Mouse (Mus musculus) Patski (cell line): Measurements from ENCODE around the gene Miox. TPM values are rescaled to one million over a fixed set of nuclear protein-coding genes. Genes with fewer than 3 reads are reported as not detected.

ENCODE experiments used
- ATAC-seq: fragments of 100-300 bp; one replicate; pipeline ENCODE4 v1.8.0; 2021
- CTCF ChIA-PET: fragments of 350-600 bp; sonication (Branson Sonifier 250); formaldehyde crosslinking; loops from one replicate; lab custom pipeline; 2022; ENCODE audit warnings: inconsistent platforms; lab: Charles Lee
- POLR2A ChIA-PET: fragments of 350-600 bp; sonication (Branson Sonifier 250); formaldehyde crosslinking; loops from one replicate; lab custom pipeline; 2022; ENCODE audit warnings: antibody characterized with exemption, inconsistent platforms; lab: Charles Lee
- DNase-seq: peaks from one replicate; pipeline ENCODE4 v3.0.0-alpha.2; 2011; ENCODE audit warnings: low read depth, low spot score
- H3K27me3 ChIP-seq: fragments of 371-371 bp; one replicate; pipeline ENCODE4 v1.5.1; 2021
- CTCF ChIP-seq: fragments of 100-300 bp; IDR thresholded peaks from one replicate; pipeline ENCODE4 v1.5.1; 2021
- in situ Hi-C: fragments of 300-500 bp; cut with MboI; formaldehyde crosslinking; loops from 3 replicates; pipeline ENCODE4 v1.11.1; 2018; ENCODE audit warnings: low pct_unique_long_range_greater_than_20kb, mixed read lengths
- polyA plus RNA-seq: library from polyadenylated mRNA; unstranded; gene quantifications from one replicate; pipeline ENCODE4 v1.2.3, GENCODE M21; 2021

Gene Miox
- polyA plus RNA-seq, 1 experiment from 2014 or later, result not detected

DNA sequence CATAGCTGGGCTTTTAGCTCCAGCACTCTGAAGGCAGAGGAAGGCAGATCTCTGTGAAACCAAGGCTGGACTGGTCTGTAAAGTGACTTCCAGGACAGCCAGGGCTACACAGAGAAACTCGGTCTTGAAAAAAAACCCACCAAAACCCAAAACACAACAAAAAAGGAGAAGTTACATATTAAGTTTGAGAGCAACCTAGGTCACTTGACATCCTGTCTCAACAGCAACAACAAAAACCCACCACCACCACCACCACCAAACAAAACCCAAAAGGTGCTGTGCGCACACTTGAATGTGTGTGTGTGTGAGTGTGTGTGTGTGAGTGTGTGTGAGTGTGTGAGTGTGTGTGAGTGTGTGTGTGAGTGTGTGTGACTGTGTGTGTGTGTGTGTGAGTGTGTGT is 5.5 kb downstream of the Miox start:
- peaks cover 17% of the 10 kb centered on the region for H3K27me3 ChIP-seq
- no peak for DNase-seq
- in situ Hi-C loops, result no loop called here
- no peak for ATAC-seq
- TF ChIP-seq CTCF, result no peak
- POLR2A ChIA-PET, result no interaction called here
- CTCF ChIA-PET, result interaction anchor here (1.3 kb wide), 1 partner anchor 25 kb away, joined by 4 read pairs; the partner anchor contains the start of gene Sbf1

DNA sequence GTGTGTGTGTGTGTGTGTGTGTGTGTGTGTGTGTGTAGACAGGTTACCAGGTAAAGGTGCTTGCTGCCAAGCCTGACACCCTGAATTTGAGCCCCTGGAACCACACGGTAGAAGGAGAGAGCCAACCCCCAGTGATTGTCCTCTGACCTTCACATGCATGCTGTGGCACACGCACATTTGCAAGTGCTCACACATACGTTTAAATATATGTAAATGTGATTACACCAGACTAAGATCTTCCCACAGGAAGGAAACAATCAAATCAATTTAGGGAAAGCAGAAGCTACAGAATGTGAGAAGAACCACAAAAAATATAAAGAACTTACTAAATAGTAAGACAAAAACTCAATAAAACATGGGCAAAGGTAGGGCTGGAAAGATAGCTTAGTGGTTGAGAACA is 5.9 kb downstream of the Miox start:
- ATAC-seq (no peak), DNase-seq (no peak)
- ChIA-PET POLR2A (no interaction called here), CTCF (no interaction called here)
- no peak for TF ChIP-seq CTCF
- in situ Hi-C loops, result no loop called here
- peaks cover 17% of the 10 kb centered on the region for H3K27me3 ChIP-seq

DNA sequence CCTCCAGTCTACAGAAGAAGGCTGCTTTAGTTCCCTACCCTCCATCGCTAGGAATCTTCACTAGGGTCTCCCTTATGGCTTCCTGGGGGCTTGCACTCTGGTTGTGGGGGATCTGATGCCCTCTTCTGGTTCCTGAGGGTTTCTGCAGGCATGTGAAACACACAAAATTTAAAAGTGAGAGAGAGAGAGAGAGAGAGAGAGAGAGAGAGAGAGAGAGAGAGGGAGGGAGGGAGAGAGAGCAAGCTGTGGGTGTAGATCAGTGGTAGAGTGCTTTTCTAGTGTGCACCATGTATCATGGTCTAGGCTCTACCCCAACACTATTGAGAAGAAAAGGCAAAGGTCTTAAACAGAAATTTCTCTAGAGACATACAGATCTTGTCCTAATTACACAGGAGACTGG is 7.5 kb downstream of the Miox start:
- ATAC-seq, result no peak
- no peak for TF ChIP-seq CTCF
- peaks cover 17% of the 10 kb centered on the region for H3K27me3 ChIP-seq
- ChIA-PET POLR2A (no interaction called here), CTCF (interaction anchor here (1.6 kb wide), 1 partner anchor 27 kb away, joined by 3 read pairs; no protein-coding TSS in a partner anchor)
- in situ Hi-C loops, result no loop called here
- no peak for DNase-seq

DNA sequence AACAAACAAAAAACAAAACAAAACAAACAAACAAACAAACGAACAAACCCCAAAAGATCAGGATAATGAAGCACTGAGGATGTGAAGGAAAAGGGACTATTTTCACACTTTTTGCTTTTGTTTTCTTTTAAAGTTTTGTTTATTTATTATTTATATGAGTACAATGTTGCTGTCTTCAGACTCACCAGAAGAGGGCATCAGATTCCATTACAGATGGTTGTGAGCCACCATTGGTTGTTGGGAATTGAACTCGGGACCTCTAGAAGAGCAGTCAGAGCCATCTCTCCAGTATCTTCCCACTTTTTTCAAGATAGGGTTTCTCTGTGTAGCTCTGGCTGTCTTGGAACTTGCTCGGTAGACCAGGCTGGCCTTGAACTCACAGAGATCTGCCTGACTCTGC is 9.1 kb downstream of the Miox start:
- in situ Hi-C loops, result no loop called here
- no peak for TF ChIP-seq CTCF
- POLR2A ChIA-PET, result no interaction called here
- H3K27me3 ChIP-seq, result peaks cover 11% of the 10 kb centered on the region
- no peak for ATAC-seq
- CTCF ChIA-PET, result interaction anchor here (1.1 kb wide), 1 partner anchor 9 kb away, joined by 5 read pairs; the partner anchor contains the start of gene Miox
- no peak for DNase-seq

DNA sequence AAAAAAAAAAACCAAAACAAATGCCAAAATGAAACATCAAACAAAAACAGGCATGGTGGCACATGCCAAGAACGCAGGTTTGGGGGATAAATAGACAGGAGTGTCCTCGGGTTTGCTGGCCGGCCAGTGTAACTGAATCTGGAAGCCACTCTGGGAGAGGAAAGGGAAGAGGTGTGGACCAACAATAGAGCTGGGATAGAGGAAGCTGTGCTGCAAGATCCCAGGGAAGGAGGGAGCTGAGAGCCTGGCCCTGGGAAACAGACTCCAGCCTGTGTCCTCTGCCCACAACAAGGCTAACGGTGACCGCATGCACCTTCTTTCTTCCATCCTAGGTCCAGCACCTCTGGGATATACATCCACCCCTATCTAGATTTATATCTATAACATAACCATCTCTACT is 16.2 kb downstream of the Miox start:
- POLR2A ChIA-PET, result interaction anchor here (0.5 kb wide), 1 partner anchor 127 kb away, joined by 3 read pairs; no protein-coding TSS in a partner anchor

DNA sequence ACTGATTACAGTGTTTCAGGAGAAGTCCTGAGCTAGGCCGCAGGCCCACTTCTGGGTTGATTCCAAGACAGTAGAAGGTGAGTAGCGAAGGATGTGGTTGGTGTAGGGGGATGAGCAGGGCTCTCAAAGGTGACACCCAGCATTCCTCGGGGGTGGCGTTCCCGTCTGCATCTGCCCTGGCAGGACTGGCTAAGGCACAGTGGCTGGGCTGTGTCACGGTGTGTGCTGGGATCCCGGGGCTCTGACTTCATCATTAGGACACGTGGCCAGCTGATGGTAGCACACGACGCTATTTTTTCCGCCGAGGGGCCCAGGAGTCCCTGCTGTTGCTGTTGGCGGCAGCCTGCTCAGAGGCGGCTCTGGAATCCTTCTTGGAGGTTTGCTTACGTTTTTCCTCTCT is 17.1 kb downstream of the Miox start:
- ATAC-seq (no peak), DNase-seq (no peak)
- no peaks in the 10 kb centered on the region for H3K27me3 ChIP-seq
- no peak for TF ChIP-seq CTCF
- ChIA-PET CTCF (interaction anchor here (1.6 kb wide), 1 partner anchor 22 kb away, joined by 4 read pairs; the partner anchor contains the start of gene Sco2), POLR2A (no interaction called here)
- in situ Hi-C loops, result no loop called here

More for the DNA sequence above, 16.2 kb downstream of the Miox start:
- no peaks in the 10 kb centered on the region for H3K27me3 ChIP-seq
- no peak for TF ChIP-seq CTCF
- CTCF ChIA-PET, result interaction anchor here (1.6 kb wide), 1 partner anchor 23 kb away, joined by 4 read pairs; the partner anchor contains the start of gene Sco2
- in situ Hi-C loops, result no loop called here
- no peak for ATAC-seq
- no peak for DNase-seq

DNA sequence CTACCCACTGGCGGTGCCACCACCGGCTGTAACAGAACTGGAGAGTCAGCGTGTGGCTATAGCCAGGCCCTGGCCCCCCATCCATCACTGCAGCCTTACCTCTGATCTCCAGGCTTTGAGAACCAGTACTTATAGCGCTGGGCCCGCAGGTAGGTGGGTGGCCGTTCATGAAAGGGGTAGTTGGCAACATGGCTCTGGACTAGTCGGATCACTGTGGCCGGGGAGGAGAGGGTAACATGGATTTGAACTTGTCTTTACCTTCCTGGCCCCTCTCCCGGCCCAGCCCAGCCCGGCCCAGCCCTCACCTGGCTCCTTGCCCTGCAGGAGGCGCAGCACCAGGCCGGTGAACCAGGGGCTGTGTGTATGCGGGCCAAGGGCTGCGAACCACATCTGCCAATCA is 17.9 kb downstream of the Miox start:
- no peak for TF ChIP-seq CTCF
- DNase-seq, result no peak

DNA sequence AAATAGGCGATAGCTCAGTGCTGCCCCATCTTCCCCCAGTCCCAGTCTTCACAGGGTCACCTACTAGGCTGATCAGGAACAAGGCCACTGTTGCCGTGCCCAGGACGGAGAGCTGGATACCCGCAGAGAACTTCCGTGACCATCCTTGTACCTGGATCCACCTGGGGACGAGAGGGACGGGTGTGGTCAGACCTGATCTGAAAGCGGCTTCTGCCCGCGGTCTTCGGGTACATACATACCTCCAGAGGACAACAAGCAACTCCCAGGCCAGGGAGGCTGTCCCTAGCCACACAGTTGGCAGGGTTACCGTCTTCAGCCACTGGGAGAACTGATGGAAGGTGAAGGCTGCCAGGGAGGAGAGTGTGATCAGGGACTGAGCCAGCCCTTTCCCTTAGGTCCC is 18.6 kb downstream of the Miox start:
- in situ Hi-C loops, result no loop called here
- TF ChIP-seq CTCF, result no peak
- ChIA-PET POLR2A (no interaction called here), CTCF (no interaction called here)
- no peak for ATAC-seq
- no peaks in the 10 kb centered on the region for H3K27me3 ChIP-seq
- no peak for DNase-seq

More for the DNA sequence above, 17.9 kb downstream of the Miox start:
- ChIA-PET CTCF (no interaction called here), POLR2A (no interaction called here)
- no peaks in the 10 kb centered on the region for H3K27me3 ChIP-seq
- ATAC-seq, result no peak
- in situ Hi-C loops, result no loop called here

DNA sequence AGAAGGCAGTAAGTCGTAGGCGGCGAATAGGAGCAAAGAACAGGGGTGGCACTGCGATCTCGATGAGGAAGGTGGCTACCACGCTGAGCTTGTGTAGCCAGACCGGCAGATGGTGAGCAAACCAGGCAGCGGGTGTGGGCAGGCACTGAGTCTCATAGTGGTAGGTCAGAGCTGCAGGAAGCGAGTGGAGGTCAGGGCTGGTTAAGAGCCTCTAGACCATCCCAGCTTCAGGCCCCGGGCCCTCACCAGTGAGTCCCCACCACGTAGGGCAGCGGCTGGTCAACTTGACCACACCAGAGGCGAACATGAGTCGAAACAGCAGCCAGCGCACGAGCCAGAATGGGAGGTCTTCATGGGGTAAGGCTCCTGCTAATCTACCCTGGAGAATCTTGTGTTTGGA is 19.6 kb downstream of the Miox start:
- in situ Hi-C loops, result no loop called here
- H3K27me3 ChIP-seq, result no peaks in the 10 kb centered on the region
- POLR2A ChIA-PET, result no interaction called here
- ATAC-seq (no peak), DNase-seq (no peak)
- TF ChIP-seq CTCF, result no peak
- CTCF ChIA-PET, result no interaction called here

DNA sequence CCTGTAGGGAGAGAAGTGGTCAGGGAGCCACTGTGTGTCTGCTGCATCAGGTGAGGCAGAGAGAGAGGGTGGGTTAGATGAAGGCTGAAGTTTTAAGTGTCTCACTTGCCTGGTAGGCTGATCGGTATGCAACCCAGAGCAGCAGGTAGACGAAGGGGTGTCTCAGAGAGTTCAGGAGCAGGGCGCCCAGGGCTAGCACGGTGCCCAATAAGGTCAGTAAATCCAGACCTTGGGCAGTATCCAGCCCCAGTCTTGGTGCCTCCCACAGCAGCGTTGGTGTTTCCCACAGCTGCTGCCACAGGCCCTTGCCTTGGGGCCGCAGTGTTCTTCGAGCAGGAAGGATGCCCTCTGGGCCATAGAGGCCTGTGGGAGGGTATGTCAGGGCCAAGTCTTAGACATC is 20.3 kb downstream of the Miox start:
- in situ Hi-C loops, result no loop called here
- DNase-seq (no peak), ATAC-seq (no peak)
- ChIA-PET POLR2A (no interaction called here), CTCF (no interaction called here)
- no peak for TF ChIP-seq CTCF
- H3K27me3 ChIP-seq, result no peaks in the 10 kb centered on the region

DNA sequence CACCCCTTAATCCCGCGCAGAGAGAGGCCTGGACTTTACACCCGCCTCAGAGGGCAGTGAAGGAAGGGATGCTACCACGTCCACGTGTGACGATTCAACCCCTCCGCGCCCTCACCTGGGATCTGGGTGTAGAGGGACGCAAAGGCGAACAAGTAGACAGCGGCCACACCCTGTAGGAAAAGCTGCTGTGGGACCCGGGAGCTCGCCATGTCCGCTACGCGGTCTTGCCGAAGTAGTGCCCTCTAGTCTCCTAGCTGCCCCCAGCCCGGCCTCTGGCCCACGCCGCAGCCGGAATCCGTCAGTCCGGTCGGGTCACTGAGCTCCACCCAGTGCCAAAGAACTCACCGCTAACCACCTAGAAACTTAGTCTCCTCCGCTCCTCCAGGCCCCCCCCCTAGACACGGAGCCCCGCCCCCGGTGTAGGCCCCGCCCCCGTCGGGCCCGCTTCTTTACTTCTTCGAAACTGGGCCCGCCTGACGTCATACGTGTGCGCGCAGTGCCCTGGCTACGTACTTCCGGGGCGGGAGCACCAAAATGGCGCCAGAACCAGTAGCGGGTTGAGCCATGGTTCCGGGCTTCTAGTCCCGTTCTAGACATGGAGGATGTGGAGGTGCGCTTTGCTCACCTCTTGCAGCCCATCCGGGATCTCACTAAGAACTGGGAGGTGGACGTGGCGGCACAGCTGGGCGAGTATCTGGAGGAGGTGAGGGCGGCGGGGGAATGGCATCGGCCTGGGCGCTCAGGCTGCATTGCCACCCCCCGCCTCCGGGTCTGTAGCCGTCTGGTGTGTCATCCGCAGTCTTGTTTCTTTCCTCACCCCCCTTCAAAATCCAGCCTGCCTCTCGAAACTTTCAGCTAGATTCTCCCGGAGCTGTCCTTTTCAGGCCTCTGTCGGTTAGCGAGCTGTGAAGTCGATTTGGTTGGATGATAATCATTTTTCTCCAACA is 21.3 kb downstream of the Miox start, which contains the start of the genes Lmf2 and Ncaph2:
Gene Lmf2 (minus strand): TSS at position 419 of the 947 bp plus-strand sequence.
Gene Ncaph2 (plus strand): TSS at position 479 of the 947 bp plus-strand sequence.
- no peak for TF ChIP-seq CTCF
- no peaks in the 10 kb centered on the region for H3K27me3 ChIP-seq
- ChIA-PET POLR2A (interaction anchor here (0.6 to 2.4 kb wide), 5 partner anchors 9 to 488 kb away, joined by 3 to 9 read pairs (median 5); partner anchors contain the start of gene Sco2), CTCF (interaction anchor here (1.0 to 1.1 kb wide), 2 partner anchors 17 to 18 kb away, joined by 3 to 6 read pairs; partner anchors contain the start of gene Sco2)
- DNase-seq, result peak; percentile 63
- ATAC-seq, result peak; percentile 61
- in situ Hi-C loops, result no loop called here
